Mouse (Mus musculus) skeletal muscle tissue, postnatal 0 days (tissue): ENCODE results near the gene Olfr794. TPM values are rescaled to one million over a fixed set of nuclear protein-coding genes. Genes with fewer than 3 reads are reported as not detected.

ENCODE experiments used
- microRNA-seq, 2 experiments: library from miRNA; unstranded; fragments of <30 nt; microRNA quantifications; one replicate each; pipeline ENCODE4; 2016
- polyA plus RNA-seq: library from polyadenylated mRNA; unstranded; fragments of >200 nt; fragmentation: Nextera tagmentation; extraction: Ambion mirVana; gene quantifications from 2 replicates; pipeline ENCODE4 v1.2.1, GENCODE M21; 2015

Gene Olfr794
- not detected in 2 replicates for polyA plus RNA-seq

DNA sequence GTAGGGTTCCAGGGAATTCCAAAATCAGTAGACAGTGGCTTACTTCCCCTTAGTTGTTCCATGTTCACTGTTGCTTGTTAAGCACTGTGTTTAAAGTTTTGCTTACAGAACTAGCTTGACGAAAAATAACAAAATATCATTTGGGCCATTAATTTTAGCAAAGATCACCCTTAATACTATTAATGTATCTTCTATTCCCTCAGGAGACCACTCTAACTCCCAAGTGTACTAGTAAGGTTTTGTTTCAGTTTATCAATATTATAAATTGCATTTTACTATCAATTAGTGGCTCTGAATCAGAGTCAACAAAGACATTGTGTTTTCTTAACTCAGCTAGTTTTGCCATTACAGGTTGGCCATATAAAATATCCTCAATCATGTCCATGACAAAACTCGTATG is at the start of gene Olfr794:
Gene Olfr794, plus strand, starts transcription at position 301 of the 400 bp plus-strand sequence.

DNA sequence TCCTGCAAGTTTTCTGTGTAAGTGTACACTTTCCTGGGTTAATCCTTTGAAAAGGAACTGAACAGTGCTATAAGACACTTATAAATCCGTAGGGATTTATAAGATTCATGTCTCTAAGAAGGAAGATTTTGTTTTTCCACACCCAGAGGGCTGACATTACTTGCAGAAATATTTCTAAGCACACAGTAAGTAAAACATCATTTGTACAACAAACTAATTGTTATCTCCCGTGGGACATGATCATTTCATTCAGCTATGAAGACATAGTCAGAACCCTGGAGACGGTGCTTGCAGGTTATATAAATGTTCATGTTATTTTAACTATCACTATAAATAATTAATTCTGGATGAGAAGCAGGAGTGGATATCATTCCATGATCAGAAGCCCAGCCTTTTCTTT is 46.0 kb upstream of the Olfr794 start, which contains the start of gene Olfr791:
Gene Olfr791, plus strand, starts transcription at position 301 of the 400 bp plus-strand sequence.

DNA sequence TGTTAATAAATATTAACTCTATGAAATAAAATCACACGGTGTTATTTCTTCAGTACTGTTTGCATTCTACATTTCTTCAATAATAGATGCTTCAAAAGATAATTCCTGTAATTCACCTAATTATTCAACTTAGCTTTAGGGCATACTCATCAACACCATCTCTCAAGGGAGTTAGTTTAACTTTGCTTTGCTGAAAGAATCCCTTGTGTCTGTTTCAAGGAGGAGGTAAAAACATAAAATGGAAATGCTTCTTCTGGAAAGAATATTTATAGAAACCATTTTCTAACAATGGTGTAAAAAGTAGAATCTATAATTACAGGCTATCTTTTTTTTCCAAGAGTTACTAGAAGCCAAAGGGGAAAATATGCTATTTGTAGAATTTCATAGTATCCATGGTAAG is 28.6 kb upstream of the Olfr794 start, which contains the start of gene Olfr792:
Gene Olfr792, plus strand, starts transcription at position 301 of the 400 bp plus-strand sequence.

DNA sequence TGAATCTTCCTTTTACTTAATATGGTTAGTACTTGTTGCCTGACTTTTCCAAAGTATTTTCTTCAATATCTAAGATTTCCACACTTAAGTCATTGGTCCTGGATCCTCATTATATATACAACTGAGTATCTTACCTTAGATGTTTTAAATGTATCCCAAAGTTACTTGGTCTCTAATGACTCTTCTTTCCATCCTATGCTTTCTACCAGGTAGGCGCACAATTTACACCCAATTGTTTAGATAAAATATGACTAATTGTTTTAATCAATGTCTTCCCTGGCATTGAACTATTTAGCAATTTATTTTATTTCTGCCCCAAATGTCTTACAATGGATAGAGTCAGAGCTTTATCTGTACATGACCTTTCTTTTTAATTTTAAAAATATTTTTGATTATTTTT is 45.0 kb downstream of the Olfr794 start, which contains the start of gene Olfr796:
Gene Olfr796, minus strand, starts transcription at position 101 of the 400 bp plus-strand sequence.

Small RNA genes lying within 50 kb of the gene (microRNA-seq; reads per million reads assigned to microRNA genes)
- gene Gm23252: 0 reads per million in 2 experiments

Other genes starting within 250 kb of the Olfr794 start
- not detected in 2 replicates for gene Olfr780, start 249.5 kb upstream of the Olfr794 start, polyA plus RNA-seq
- gene Olfr781, start 238.8 kb upstream of the Olfr794 start, polyA plus RNA-seq: not detected in 2 replicates
- gene Olfr782, start 218.8 kb upstream of the Olfr794 start, polyA plus RNA-seq: not detected in 2 replicates
- gene Olfr784, start 183.6 kb upstream of the Olfr794 start, polyA plus RNA-seq: 0.06 TPM in 1 of 2 replicates, not detected in the other
- gene Olfr785, start 162.2 kb upstream of the Olfr794 start, polyA plus RNA-seq: not detected in 2 replicates
- not detected in 2 replicates for gene Olfr786, start 140.3 kb upstream of the Olfr794 start, polyA plus RNA-seq
- not detected in 2 replicates for gene Olfr787, start 105.8 kb upstream of the Olfr794 start, polyA plus RNA-seq
- not detected in 2 replicates for gene Olfr788, start 96.7 kb upstream of the Olfr794 start, polyA plus RNA-seq
- not detected in 2 replicates for gene Olfr789, start 82.9 kb upstream of the Olfr794 start, polyA plus RNA-seq
- not detected in 2 replicates for gene Olfr790, start 69.2 kb upstream of the Olfr794 start, polyA plus RNA-seq
- gene Olfr791, start 45.9 kb upstream of the Olfr794 start, polyA plus RNA-seq: not detected in 2 replicates
- gene Olfr792, start 28.5 kb upstream of the Olfr794 start, polyA plus RNA-seq: not detected in 2 replicates
- gene Olfr796, start 44.9 kb downstream of the Olfr794 start, polyA plus RNA-seq: not detected in 2 replicates
- gene Olfr798, start 60.3 kb downstream of the Olfr794 start, polyA plus RNA-seq: not detected in 2 replicates
- gene Olfr799, start 69.8 kb downstream of the Olfr794 start, polyA plus RNA-seq: not detected in 2 replicates
- not detected in 2 replicates for gene Olfr800, start 90.0 kb downstream of the Olfr794 start, polyA plus RNA-seq
- not detected in 2 replicates for gene Olfr801, start 106.2 kb downstream of the Olfr794 start, polyA plus RNA-seq
- gene Olfr802, start 120.5 kb downstream of the Olfr794 start, polyA plus RNA-seq: not detected in 2 replicates
- gene Olfr803, start 126.6 kb downstream of the Olfr794 start, polyA plus RNA-seq: not detected in 2 replicates
- gene Olfr804, start 135.6 kb downstream of the Olfr794 start, polyA plus RNA-seq: not detected in 2 replicates
- not detected in 2 replicates for gene Olfr805, start 161.7 kb downstream of the Olfr794 start, polyA plus RNA-seq
- not detected in 2 replicates for gene Olfr806, start 174.3 kb downstream of the Olfr794 start, polyA plus RNA-seq
- gene Olfr807, start 190.1 kb downstream of the Olfr794 start, polyA plus RNA-seq: not detected in 2 replicates
- not detected in 2 replicates for gene Olfr808, start 197.8 kb downstream of the Olfr794 start, polyA plus RNA-seq
- gene Olfr809, start 207.0 kb downstream of the Olfr794 start, polyA plus RNA-seq: not detected in 2 replicates
- gene Olfr810, start 227.3 kb downstream of the Olfr794 start, polyA plus RNA-seq: not detected in 2 replicates
- not detected in 2 replicates for gene Olfr811, start 236.7 kb downstream of the Olfr794 start, polyA plus RNA-seq